Mouse (Mus musculus) heart, postnatal 10 days (tissue): Measurements from ENCODE around the gene Itfg1. TPM values are rescaled to one million over a fixed set of nuclear protein-coding genes. Genes with fewer than 3 reads are reported as not detected.
"Not testable (repeated sequence)": the region's sequence is repeated elsewhere in the genome, so short reads cannot be mapped to it uniquely, and the experiment has no call there.

ENCODE experiments used
- DNase-seq, 2 experiments: peaks; one replicate each; pipeline ENCODE4 v3.0.0; 2021
- intact Hi-C: fragments of 180-260 bp; cut with DNase I; formaldehyde crosslinking; loops from one replicate; pipeline ENCODE4 v1.15.1; 2025
- total RNA-seq, 2 experiments: library from RNA; stranded (reverse); gene quantifications; 2 replicates each; pipeline ENCODE4 v1.2.3; 2021

Gene Itfg1
- 10 to 100 TPM; 50.2 to 55.4 TPM for total RNA-seq

DNA sequence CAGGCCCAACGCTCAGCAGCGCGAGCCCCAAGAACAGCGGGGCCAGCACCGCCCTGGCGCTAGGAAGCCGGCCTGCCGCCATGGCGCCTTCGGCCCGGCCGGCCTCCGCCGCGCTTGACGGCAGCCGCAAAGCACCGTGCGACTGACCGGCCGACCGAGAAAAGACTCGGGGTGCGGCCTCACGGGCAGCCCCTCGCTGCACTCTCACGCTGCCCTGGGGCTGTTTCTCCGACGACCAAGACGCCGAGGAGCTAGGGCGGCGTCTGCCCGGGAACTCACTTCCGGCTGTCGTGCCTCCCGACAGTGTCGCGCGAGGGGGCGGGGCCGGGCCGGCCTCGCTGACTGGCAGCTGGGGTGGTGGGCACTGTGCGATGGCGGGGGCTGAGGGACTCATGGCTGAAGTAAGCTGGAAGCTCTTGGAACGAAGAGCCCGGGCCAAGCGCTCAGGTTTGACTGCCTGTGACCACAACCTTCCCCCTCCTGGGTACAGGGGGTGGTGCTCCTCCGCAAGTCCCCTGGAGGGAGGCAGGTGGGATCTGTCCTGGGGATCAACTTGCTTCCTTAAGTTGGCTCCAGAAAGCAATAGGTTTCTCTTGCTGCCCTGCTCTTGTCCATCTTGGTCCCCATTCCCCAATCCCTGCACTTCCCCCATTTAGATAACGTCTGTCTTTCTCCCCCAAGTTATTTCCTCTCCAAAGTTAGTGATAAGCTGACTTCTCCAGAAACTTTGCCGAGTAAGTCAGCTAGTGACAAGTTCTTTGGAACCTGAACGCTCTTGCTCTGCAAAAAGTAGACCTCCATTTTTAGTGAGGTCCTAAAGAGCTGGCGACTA lies at the start of gene Itfg1, which contains the start of gene Phkb:
Itfg1 (minus strand) TSS at position 265 of the 832 bp plus-strand sequence.
Phkb (plus strand) TSS at position 303 of the 832 bp plus-strand sequence.
- intact Hi-C loops: loop anchor here (5.0 kb wide), 1 partner anchor 139 kb away; the partner anchor contains the start of gene Neto2
- peak; percentile 94 to 95 for DNase-seq

DNA sequence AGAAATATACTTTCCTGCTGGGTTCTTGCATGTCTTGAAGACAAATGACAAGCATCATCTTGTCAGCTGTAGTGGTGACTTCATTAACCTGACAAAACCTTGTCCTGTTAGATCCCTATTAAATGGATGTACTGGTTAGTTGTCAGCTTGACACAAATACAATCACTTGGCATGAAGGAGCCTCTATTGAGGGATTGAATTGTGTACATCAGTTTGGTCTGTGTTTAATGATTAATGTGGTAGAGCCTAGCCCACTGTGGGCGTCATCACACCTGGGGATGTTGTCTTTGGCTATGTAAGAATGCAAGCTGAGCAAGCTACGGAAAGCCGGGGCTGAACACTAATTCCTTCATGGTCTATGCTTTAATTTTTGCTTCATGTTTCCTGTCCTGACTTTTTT lies 44.1 kb upstream of the Itfg1 start:
- DNase-seq: no peak
- intact Hi-C loops: no loop called here

- DNase-seq: no peak
Observed at GRCm38 (mm10) chr8:85879624-85880023, 38.9 kb upstream of the Itfg1 start.

GRCm38 (mm10) chr8:85877976-85878375 lies 37.3 kb upstream of the Itfg1 start:
- no peak for DNase-seq

More at GRCm38 (mm10) chr8:85879624-85880023, 38.9 kb upstream of the Itfg1 start:
- intact Hi-C loops: no loop called here

GRCm38 (mm10) chr8:85871660-85872059 lies 30.9 kb upstream of the Itfg1 start:
- intact Hi-C loops: no loop called here
- DNase-seq: peak; percentile 50 to 52

More at GRCm38 (mm10) chr8:85877976-85878375, 37.3 kb upstream of the Itfg1 start:
- intact Hi-C loops: no loop called here

DNA sequence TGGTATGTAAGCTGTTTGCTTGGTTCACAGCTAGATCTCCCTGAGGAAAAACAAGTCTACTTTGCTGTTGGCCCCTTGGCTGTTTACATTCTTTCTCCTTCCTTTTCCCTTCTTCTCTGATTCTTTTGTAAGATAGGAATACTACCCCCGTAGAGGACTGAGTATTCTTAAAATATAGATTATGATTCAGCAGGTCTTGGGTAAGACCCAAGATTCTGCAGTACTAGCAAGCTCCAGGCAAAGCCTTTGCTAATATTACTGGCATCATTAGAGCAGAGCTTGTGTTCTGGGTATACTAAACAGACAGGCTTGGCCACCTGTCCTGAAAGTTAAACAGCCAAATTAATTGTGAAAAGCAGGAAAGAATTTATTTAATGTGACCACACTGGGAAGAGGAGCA lies 21.7 kb upstream of the Itfg1 start:
- no peak for DNase-seq
- intact Hi-C loops: no loop called here

GRCm38 (mm10) chr8:85860612-85861011 lies 19.9 kb upstream of the Itfg1 start:
- intact Hi-C loops: no loop called here
- no peak for DNase-seq

DNA sequence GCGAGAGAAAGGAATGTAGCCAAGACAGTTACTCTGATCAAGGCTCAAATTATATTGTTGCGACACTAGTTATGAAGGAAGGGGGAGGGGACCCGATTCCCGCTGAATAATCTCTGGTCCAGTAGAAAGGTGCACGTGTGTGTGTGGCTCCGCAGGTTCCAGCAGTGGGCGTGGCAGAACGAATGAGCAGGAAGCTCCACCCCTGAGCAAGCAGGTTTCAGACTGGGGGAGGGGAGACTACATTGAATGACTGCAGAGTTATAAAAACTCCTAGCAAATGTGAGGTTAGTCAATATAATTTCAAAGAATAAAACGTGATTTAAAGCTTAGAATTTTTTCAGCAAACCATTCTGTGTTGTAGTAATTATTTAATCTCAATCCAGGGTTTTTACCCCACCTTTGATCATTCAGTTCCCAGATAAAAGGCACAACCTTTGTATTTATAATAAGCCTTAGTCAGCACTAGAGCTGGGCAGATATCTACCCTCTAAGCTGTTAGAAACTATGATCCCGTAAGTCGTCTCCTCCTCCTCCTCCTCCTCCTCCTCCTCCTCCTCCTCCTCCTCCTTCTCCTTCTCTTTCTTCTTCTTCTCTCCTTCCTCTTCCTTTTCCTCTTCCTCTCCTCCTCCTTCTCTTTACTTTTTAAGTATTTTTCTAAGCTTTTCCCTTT lies 16.6 kb upstream of the Itfg1 start:
- DNase-seq, intact Hi-C loops: not testable (repeated sequence)

- intact Hi-C loops: no loop called here
- DNase-seq: no peak
Observed at GRCm38 (mm10) chr8:85854220-85855123, 13.8 kb upstream of the Itfg1 start.

DNA sequence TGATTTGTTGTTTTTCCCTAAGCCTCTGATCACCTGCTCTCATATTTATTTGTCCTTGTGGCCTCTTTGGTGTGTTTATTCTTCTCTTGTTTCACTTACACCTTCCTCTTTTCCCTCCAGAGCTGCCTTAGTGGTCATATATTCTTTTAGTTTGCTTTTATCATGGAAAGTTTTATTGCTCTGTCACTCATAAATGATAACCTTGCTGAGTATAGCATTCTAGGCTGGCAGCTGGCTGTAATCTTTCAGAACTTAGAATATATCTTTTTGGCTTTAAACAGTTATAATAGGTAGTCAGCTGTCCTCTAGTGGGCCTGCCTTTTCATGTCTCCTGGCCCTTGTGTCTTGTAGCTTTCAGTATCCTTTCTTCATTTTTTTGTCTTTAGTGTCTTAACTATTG lies 5.2 kb upstream of the Itfg1 start:
- intact Hi-C loops: no loop called here
- no peak for DNase-seq

DNA sequence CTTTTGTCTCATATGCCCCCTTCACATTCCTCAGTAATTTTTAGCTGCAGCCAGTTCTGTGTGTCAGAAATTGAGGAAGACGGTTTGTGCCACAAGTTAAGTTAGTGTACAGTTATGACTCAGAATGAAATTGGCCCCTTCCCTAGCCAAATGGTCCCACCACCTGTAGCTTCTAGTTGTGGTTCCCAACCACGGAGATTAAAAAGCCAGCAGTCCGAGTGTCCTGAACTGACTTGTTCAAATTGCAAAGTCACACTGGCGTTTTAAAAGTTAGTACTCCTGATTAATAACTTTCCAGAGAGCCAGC lies 721 bp upstream of the Itfg1 start:
- intact Hi-C loops: loop anchor here (5.0 kb wide), 1 partner anchor 139 kb away; the partner anchor contains the start of gene Neto2
- peak in 1 of 2 experiments; percentile 33 for DNase-seq

- intact Hi-C loops: loop anchor here (5.0 kb wide), 1 partner anchor 138 kb away; the partner anchor contains the start of gene Neto2
- peak in 1 of 2 experiments; percentile 3 for DNase-seq
Observed at GRCm38 (mm10) chr8:85839916-85840656, 635 bp downstream of the Itfg1 start.

DNA sequence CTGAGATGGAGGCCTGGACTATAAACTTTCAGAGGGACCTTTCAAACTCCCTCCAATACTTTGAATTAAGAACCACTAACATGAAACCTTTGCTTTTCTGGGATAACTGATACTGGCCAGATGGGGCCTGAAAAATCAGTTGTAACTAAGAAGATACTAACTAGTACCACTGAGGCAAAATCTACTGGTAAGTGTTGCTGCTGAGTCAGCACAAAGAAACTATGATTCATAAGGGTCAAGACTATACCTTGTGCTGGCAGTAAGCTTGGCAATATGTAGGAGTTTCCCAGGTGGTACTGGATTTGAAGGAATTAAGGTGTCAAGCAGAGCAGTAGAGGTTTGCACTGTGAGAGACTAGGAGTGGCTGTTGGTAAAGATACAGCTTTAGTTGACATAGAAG lies 27.1 kb downstream of the Itfg1 start:
- no peak for DNase-seq
- intact Hi-C loops: no loop called here

DNA sequence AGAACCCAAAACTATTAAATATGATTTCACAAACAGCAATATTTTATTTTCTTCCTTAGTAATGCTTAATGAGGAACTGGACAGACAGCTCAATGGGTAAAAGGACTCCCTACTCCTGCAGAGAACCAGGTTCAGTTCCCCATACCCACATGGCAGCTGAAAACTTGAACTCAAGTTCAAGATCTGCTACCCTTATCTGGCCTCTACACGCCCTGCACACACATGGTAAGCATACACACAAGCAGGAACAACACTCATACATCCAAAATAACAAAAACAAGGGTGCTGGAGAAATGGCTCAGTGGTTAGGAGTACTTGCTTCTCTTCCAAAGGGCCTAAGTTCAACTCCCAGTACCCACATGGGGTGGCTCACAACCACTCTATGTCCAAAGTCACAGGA lies 39.3 kb downstream of the Itfg1 start:
- intact Hi-C loops: no loop called here
- no peak for DNase-seq

DNA sequence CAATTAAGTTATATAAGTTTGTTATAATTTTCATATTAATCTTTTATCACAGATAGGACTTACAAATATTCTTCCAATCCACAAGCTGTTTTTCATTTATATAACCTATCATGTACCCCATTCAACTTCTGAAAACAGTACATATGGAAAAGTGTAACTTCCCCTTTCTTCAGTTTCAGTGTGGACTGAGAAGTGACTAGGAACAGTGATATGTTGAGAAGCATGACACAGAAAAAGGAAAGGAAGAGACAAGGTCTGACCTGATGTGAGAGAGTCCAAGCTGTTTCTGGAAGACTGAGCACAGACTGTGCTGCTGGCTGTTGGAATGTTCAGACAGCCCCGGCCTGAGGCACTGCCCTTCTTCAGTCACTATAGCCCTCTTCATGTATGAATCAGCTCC lies 40.6 kb downstream of the Itfg1 start:
- no peak for DNase-seq
- intact Hi-C loops: no loop called here

GRCm38 (mm10) chr8:85796392-85796791 lies 44.3 kb downstream of the Itfg1 start:
- DNase-seq, intact Hi-C loops: not testable (repeated sequence)

GRCm38 (mm10) chr8:85788341-85788740 lies 52.4 kb downstream of the Itfg1 start:
- intact Hi-C loops: no loop called here
- no peak for DNase-seq

GRCm38 (mm10) chr8:85787909-85788308 lies 52.8 kb downstream of the Itfg1 start:
- no peak for DNase-seq
- intact Hi-C loops: no loop called here

DNA sequence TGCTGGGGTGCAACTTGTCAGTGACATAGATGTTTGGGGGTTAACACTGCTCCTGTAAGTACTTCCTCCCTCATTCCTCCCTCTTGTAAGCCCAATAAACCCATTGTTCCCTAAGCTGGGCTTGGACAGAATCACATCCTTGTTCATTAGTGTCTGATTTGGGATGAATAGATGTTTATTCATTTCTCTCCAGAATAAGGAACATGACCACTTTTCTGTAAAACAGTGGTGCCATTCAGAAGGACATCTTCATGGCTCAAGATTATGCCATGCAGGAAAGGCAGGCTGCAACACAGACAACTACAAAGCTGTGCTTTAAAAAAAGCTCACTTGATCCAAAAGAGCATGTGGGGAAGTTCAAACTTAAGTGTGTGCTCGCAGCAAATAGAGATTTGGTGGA lies 55.2 kb downstream of the Itfg1 start:
- DNase-seq: no peak
- intact Hi-C loops: no loop called here

DNA sequence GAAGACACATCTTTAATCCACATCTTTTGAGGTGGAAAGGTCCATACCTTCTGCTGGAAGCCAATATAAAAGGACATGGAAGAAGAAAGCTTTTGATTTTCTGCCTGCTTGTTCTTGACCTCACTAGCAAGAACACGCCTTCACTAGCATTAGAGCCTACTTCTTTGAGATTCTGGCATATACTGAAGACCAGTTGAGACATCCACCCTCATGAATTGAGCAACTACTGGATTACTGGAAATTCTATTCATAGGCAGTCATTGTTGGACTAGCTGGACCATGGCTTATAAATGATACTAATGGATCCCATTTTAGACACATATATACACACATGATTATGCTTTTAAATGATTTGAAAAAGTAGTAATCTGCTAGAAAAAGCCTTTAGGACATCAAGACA lies 56.9 kb downstream of the Itfg1 start:
- intact Hi-C loops: no loop called here
- DNase-seq: no peak
